Mouse (Mus musculus) monocyte, adult 5-6 weeks (primary cell): ENCODE results near the gene Parvg. TPM values are rescaled to one million over a fixed set of nuclear protein-coding genes. Genes with fewer than 3 reads are reported as not detected.

Source experiments
- ATAC-seq: fragments of 153-309, 156-312 bp; replicated peaks from 2 replicates; pipeline ENCODE4 v1.8.0; 2017; ENCODE audit warnings: mild to moderate bottlenecking; ENCODE audit not compliant: low TSS enrichment, insufficient number of reproducible peaks, severe bottlenecking, poor library complexity, low FRiP score
- total RNA-seq: library from RNA; stranded (forward); fragments of 200-1000, 200-491, 200-594 nt; gene quantifications from 3 replicates; pipeline ENCODE4 v1.2.3, GENCODE M21; 2017

Gene Parvg
- total RNA-seq, 1 experiment from 2014 or later, result 54.1 TPM

DNA sequence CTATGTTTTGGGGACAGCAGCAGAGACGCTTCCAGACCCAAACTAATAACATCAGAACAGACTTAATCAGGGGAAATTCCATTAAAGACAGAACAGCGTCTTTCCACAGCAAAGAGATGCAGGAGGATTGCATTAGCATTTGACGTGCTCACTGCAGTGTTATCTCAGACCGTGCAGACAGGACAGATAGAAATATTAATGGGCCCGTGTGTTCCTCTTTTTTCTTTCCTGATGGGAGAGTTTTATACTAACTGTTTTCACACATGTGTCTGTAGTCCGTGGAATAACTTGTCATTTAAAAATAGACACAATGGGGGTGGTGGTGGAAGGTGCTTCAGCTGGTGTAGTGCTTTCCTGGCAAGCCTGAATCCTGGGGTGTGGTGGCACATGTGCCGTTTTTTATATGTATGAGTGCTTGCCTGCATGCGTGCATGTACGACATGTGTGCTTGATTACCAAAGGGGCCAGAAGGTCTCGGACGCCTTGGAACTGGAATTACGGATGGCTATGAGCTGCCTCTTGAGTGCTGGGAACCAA is 12.5 kb downstream of the Parvg start:
- ATAC-seq, result no peak

DNA sequence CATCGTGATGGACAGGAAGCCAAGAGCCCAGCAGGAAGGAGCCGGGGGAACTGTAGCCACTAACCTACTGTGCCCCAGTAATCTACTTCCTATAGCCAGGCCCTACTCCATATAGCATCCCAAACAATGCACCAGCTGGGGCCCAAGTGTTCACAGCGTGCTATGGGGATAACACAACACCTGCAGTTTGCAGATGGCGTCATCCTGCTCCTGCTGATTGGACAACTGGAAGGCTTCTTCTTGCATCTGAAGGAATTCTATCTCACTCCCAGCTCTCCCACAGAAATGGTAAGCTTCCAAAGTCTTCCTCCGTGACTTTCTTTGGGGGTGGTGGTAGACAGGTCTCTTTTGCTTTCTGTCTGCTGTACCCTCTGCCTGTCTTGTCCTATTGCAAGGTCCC is 13.8 kb downstream of the Parvg start:
- no peak for ATAC-seq

DNA sequence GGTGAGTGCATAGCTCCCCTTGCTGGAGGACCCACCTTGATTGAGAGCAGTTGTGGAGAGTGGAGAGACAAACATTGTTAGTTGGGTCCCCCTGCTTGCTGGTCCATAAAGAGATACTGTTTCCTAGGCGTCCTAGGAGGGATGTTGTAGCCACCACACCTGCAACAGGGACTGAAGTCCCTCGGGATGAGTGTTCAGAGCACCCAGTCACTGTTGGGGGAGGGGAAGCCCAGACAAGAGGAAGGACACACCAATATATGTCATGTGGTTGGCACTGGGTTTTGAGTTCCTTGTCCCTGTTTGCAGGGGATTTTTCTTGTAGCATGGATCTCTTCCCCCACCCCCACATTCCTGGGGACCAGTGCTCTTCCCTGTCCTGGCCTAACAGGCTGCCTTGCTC is 17.1 kb downstream of the Parvg start:
- no peak for ATAC-seq

DNA sequence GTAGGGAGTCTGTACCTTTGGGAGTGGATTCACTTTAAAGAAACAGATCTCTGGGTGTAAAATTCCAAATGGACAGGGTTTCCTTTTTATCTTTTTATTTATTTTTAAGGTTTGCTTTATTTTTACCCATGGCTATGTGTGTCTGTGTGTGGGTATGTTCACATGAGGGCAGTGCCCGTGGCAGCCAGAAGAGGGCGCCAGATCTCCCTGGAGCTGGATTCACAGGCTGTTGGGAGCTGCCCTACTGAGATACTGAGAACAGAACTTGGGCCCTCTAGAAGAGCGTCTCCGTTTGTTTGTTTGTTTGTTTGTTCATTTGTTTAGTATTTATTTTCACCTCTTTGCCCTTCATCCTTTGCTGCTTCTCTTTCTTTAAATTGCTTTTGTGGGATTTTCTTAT is 24.9 kb downstream of the Parvg start:
- ATAC-seq, result no peak

DNA sequence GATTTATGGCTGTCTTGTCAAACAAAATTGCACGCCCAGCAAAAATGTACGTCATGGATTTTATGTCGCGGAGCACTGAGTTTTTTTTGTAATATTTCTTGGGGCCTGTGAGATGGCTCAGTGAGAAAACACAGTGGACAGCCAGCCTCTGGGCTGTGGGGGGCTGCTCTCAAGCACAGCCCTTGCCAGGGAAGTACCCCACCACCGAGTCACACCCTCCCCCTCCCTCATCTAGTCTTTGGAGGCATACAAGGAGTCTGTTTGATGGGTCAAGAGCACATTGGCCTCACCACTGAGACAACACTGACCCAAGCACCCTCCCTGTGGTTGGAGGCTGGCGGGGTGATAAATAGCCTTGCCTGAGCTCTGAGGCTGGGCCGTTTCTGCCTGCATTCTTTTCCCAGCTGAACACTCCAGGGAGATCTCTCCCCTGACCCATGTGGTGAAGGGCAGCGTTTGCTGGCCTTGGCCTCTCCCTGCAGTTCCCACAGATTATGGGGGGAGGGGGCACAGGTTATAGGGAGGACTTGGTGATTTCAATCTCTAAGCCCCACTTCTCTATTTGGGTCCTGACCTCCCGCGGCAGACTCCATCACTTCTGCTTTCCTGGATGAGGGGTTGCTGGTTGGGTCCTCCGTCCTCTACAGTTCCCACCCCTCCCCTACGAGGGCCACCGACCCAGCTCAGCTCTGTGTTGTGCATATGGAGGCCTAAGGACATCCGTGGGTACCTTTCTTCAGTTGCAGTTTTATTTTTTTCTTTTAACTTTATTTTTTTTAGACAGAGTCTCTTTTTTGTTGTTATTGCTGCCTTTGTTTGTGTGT is 26.3 kb downstream of the Parvg start:
- peak; percentile 62 for ATAC-seq

DNA sequence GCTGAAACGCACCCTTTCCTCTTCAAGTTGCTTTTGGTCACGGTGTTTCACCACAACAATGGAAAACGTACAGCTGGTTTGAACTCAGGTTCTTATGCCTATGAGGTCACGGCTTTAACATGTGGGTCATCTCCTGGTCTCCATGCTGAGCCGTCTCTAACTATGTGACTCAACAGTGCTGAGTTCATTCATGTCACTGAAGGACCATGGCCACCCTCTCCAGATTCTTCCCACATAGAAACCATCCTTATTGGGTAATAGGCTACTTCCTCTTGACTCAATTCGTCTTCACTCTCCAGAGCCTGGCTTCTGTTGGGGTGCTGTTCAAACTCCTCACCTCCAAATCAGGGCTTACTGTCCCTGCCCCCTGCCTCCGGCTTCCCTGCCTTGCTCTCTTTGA is 27.5 kb downstream of the Parvg start:
- ATAC-seq, result peak; percentile 68

DNA sequence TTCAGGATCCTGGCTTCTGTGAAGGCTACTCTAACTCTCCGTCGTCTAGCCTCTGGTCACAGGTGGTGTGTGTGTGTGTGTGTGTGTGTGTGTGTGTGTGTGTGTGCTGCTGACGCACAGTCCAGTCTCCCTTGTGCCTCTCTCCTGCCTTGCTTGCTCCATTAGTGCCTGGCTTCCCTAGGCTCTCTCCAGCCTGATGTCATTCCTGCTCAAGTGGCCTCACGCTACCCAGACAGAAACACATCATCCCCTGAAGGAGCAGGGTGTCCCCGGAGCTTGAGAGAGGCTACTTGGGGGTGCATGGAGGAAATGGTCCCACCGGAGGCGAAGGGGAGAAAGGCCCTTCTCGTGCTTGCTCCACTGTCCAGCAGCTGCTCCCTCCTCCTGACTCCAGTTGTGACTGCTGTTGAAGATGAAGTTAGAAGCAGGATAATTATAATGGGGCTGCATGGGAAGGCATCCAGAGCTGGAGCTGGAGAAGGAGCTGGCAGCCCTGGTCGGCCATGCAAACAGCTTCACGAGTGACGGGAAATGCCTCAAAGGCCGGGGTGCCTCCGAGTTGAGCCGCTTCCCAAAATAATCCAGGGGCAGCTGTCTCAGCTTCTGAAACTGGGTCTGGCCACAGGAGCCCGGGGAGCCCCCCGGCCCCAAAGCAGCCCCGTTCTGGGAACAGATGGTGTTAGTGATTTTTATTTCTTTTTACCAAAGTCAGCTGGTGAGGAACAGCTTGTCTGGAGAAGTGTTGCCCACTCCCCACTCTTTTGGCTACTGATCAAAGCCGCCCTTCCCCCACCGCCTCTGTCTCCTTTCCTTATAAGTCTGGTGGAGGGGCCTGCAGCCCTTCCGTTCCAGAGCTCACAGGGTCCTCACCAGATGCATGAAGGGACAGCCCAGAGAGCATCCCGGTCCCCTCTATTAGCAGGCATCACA is 28.4 kb downstream of the Parvg start:
- no peak for ATAC-seq

DNA sequence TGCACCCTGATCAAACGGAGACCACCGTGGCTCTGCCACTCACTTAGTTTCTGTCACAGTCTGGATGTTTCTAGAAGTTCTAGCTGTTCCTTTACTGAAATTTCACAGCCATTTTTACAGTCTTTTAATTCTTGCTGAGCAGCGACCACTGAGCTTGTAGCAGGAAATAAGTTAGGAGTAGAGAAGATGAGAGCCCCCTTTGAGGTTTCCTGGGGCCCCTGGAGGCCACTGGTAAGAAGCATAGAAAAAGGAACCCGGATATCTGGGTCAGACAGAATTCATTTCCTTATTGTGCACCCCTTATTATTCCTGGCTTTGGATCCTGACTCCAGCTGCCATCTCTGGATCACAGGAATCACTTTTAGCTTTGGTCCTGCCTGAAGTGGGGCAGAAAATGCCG is 31.3 kb downstream of the Parvg start:
- ATAC-seq, result no peak

DNA sequence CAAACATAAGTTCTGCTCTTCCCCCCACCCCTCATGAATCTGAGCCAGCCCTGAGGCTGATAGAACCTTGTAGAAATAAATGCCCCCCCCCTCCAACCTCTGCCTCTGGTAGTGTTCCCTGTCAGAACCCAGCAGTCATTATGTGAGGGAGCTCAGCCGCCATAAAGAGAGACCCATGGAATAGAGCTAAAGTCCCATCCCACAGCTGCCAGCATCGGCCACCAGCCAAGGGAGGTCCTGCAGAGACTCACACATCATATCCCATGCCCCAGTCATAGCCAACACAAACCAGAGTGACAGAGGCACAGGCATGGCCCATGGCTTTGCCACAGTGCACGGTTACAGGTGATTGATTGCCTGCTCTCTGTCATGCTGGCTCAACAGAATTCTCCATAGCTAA is 40.9 kb downstream of the Parvg start:
- ATAC-seq, result no peak

DNA sequence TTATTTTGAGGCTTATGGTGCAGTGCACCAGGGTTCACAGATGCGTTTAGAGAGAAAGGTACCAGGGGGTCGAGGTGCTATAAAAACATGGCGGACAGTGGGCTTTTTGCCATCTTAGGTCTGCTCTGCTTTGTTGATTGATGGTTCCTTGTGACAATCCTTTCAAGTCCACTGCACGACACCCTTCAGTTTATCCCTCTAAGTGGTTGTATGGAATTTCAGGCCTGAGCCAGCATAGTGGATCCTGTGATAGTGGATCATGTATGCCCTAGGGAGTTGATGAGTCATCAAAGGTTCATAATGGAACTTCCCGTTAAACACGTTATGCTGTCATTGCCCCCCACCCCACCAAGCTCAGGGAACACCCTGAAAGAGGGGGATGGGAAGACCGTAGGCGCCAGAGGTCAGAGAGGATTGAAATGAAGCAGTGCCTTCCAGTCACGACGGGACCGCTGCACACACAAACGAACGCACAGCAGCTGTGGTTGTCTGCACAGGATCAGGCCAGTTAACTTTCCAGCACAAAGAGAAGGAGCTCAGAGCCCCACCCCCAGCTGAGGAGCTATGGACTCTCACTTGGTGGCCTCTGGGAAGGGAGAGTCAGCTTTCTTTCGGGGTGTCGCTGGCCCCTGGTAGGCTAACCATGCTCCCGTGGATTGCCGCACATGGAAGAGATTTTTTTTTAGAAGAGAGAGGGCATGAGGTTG is 42.0 kb downstream of the Parvg start:
- no peak for ATAC-seq

DNA sequence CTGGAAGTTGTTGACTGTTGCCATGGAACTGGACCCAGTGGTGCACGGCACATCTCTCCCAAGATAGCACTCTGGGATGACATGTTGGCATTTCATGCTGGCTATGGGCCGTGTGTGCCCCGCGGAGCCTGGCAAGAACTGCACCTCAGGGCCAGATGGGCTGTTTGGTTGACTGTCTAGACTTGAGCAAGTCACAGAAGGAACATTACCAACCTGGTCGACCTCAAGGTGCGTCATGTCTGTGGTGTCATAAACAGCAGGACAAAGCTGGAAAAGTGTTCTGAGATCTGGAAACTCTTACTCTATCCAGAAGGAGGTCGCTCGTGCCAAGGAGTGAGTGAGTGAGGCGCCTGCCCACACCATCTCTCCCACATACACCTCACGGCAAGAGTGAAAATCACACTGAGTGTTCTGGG is 42.8 kb downstream of the Parvg start:
- no peak for ATAC-seq

DNA sequence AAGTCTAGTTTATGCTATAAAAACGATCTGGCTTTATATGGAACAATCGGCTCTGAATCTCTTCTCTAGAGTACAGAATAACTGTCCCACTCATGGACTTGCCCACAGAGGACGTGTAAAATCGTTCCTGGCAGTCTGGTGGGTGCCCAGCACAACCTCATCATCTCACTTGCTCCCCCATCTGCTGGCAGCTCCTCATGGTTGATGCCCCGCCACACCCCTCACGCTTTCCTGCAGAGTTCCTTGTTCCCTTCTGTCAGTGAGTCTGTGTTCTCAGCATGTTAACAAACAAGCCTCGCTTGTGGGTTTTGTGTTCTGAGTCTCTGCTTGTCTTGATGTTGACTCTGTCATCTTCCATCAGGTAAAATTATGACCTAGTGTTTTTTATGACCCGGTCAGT is 43.6 kb downstream of the Parvg start:
- no peak for ATAC-seq

DNA sequence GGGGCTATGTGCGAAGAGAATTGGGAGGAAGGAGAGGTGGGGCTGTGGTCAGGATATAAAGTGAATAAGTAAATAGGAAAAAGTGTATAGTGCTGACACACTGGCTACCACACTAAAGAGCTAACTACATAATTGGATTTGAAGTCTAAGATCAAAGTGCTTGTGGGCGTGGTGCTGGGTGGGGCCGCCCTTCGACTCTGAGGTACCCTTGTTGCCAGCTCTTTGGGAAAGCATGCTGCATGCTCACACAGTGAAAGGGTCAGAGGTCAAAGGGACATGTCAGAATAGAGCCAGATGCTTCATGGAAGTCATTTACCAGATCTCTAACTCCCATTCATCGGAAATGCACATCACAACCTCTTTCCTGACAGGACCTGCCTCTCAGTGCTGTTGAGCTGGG is 49.0 kb downstream of the Parvg start:
- ATAC-seq, result no peak

DNA sequence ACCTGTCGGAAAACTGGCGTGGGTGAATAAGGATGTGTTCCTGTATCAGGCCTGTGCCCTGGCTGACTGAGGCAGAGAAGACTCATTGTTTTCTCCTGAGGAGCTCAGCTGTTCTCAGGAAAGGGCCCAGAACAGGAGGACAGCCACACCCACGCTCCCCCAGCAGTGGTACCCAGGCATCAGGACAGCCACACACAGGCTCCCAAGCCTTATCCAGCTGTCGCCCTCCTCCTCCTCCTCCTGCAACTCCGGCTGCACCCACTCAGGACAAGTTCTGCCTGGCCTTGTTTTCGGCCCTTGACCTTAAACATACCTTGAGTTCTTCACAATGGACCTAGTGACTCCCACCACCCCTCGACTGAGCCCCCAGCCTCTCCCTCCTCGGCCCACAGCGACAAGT is 54.9 kb downstream of the Parvg start:
- no peak for ATAC-seq

DNA sequence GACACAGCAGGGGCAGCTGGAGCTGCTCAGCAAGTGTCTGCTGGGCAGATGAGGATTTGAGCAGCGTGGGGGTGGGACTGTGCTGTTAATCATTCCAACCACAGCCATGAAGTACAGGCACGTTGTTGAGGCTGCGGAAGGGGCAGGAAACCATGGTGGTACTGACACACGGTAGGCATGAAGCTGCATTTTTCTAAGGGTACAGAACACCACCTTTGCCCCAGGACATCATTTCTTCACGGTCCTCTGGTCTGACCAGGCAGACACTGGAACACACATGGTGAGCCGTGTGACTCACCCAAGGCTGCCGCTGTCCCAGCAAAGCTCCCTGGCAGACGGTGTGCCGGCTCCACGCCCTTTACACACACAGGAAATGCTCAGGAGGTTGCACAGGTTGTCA is 56.4 kb downstream of the Parvg start:
- no peak for ATAC-seq

DNA sequence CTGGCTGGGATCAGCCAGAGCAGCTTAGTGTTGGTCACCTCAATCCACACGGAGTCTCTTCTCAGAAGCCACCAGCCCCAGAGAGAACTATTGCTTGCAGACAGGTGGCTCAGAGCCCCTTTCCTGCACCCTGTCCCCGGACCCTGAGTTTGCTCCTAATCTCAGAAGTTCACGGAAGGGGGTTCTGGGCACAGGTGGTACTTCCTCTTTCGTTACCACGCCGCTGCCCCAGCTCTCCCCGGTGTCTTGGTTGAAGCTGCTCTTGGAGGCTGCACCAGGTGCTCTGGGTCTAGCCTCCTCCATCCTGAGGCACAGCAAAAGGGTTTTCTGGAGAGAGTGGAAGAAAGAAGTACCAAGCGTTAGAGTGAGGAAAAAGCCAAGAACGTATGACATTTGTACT is 60.2 kb downstream of the Parvg start:
- ATAC-seq, result no peak

DNA sequence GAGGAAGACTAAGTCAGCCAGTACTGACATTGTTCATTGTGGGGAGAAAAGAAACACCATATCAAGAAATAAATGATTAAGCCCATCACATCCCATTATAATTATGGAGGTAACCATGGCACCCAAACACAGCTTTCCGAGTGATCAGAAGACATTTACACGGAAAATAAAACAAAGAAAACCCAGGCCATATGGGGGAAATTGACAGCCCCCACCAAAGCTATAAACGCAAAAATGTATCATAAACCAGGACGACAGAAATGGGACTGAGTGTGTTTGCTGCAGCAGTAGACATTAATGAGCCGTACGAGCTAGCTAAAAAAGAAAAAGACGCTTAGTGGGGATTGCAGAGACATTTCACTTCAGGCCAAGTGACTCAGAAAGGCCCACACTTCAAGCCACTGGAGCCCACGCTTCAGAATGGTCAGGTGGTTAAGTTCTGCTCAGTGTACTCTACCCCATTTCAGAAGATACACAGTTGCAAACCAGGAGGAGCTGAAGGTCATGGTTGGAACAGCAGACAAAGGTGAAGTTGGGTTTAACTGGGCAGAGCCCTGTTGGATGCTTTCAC is 62.3 kb downstream of the Parvg start:
- no peak for ATAC-seq

DNA sequence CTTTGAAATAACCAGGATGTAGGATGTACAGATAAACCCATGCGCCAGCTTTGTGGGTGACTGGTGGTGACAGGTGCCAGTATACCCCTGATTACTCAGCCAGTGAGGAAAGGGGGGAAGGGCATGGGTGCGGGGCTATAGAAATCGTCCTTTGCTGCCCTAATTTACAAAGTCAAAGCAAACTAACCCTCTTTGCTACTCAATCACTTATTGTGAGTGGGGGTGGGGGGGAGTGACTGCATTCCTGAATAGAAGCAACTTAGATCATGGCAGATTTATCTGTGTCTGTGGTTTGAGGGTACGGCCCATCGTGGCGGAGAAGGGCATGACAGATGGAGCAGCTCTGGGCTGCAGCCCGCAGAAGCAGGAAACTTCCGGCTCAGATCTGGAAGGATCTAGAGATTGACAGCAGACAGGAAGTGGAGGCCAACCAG is 64.9 kb downstream of the Parvg start:
- ATAC-seq, result no peak

DNA sequence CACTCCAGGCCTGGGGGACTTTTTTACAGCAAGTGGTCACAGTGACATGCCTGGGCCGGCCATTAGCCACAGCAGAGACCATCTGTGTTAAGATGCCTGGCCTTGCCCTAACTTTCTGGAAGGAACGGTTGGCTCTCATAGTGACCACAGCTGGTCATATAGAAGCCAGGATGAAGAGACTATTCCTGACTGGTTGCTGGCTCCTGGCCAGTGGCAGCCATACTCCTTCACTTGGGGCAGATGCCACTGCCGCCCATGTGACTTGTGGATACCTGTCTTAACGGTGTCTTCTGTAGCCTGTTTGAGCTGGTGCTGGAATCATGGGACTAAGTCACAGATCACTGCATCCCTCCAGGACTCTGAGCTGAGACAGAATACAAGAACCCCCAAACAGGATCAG is 68.3 kb downstream of the Parvg start:
- no peak for ATAC-seq
